Mouse (Mus musculus): Measurements from ENCODE around the gene Pacs1.

DNA sequence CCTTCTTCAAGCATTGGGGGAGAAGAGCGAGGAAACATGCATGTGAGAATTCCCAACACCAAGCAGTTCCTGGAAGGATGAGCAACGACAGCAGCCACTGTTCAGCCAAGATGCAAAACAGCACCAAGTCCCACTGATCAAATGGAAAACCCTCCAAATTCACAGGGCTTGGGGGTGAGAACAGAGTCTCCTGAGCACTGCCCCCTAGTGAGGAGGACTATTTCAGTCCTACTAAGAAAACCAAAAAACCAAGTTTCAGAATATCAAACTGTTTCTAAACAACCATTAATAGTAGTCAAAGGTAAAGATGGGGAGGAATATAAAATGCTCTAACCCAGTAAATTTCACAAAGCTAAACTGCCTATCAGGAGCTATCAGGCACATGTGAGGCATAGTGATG lies 3.6 kb upstream of the Pacs1 start:
- TF ChIP-seq CTCF (IDR thresholded peaks at IDR 0.05; ENCODE audit: borderline replicate concordance, insufficient read depth, low read length), result no peak
- TF ChIP-seq POLR2A (IDR thresholded peaks at IDR 0.05; ENCODE audit: low read depth, low read length), result no peak

All from embryonic fibroblast, embryonic 13.5 days (primary cell).